Mouse (Mus musculus) spleen, adult 2 months (tissue): ENCODE data around the gene Mpi. TPM values are rescaled to one million over a fixed set of nuclear protein-coding genes. Genes with fewer than 3 reads are reported as not detected.

ENCODE experiments used
- DNase-seq, 2 experiments: peaks; one replicate each; pipeline versions ENCODE4 v3.0.0 to v3.0.0-alpha.2; 2012 to 2021; ENCODE audit warnings: low spot score in 2 of 2, low read depth in 1 of 2
- H3K27ac ChIP-seq: fragments of 200-500 bp; 2 replicates; pipeline ENCODE4 v1.5.1; 2012; ENCODE audit warnings: low read length, inconsistent platforms; ENCODE audit not compliant: insufficient read depth
- H3K27me3 ChIP-seq: fragments of 200-500 bp; 2 replicates; pipeline ENCODE4 v1.6.1; 2012; ENCODE audit warnings: mild to moderate bottlenecking, moderate library complexity, low read length, inconsistent platforms; ENCODE audit not compliant: control insufficient read depth, insufficient read depth
- H3K36me3 ChIP-seq: fragments of 200-500 bp; 2 replicates; pipeline ENCODE4 v1.6.1; 2012; ENCODE audit warnings: mild to moderate bottlenecking, low read length, inconsistent platforms; ENCODE audit not compliant: control insufficient read depth, insufficient read depth
- H3K4me1 ChIP-seq: fragments of 200-500 bp; 2 replicates; pipeline ENCODE4 v1.6.1; 2011; ENCODE audit warnings: inconsistent platforms; ENCODE audit not compliant: control insufficient read depth, insufficient read depth, insufficient read length
- H3K4me3 ChIP-seq: fragments of 200-500 bp; 2 replicates; pipeline ENCODE4 v1.5.1; 2011; ENCODE audit warnings: mild to moderate bottlenecking, inconsistent platforms; ENCODE audit not compliant: insufficient read depth, insufficient read length; ENCODE audit errors: extremely low read depth
- CTCF ChIP-seq: fragments of 200-500 bp; IDR thresholded peaks from 2 replicates; pipeline ENCODE4 v1.5.1; 2011; ENCODE audit warnings: mild to moderate bottlenecking, inconsistent platforms; ENCODE audit not compliant: insufficient read depth, insufficient read length, insufficient replicate concordance; ENCODE audit errors: extremely low read depth
- POLR2A ChIP-seq: fragments of 200-500 bp; IDR thresholded peaks from 2 replicates; pipeline ENCODE4 v1.6.1; 2011; ENCODE audit warnings: low read depth, low read length, inconsistent platforms
- WGBS: fragments of 180-500 bp; shearing (Covaris S2); methylation state at CpG from one replicate; pipeline ENCODE4 v1.1.7; 2018; 5-methylcytosine and 5-hydroxymethylcytosine counted together
- polyA plus RNA-seq: library from polyadenylated mRNA; depleted of rRNA; stranded (reverse); fragments of >200 nt; gene quantifications from 2 replicates; pipeline ENCODE4 v1.2.3, GENCODE M21; 2012; rRNA removed

Gene Mpi
- polyA plus RNA-seq, 1 experiment: 16.7 TPM

DNA sequence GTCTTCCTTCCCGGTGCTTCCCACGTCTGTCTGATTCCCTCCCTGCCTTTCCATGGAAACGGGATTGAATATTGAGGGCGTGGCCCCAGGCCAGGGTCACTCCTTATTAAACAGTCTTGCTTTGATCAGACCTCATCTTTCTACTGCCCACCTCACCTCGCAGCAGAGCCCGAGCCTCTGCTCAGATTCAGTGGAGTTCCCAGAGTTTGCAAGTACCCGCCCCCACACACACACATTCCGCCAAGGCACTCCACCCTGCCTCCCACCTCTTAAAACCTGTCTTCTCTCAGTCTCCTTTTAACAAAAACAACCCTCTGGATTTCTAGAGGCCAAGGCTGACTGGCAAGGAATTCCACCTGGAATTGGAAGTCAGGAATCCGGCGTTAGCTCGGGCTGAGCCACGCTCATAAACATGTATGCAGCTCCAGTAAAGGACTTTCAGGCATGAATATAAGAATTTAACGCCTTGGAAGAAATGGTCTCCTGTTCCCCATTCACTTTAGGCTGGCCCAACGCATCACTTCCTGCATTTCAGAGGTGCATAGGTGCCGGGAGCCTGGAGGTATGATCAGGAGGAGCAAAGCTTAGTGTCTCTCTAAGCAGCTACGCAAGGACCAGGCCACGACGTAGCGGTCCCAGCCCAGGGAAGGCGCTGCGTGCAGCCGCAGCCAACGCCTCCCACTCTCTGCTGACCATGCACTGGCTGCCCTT is 49.5 kb downstream of the Mpi start:
- TF ChIP-seq CTCF (no peak), POLR2A (no peak)
- H3K27me3 ChIP-seq: peaks cover 27% of the 10 kb centered on the region
- WGBS: 14% methylated on average over 23 of the region's 23 CpGs
- DNase-seq: no peak
- no peak overlapping the region for H3K4me3 ChIP-seq
- peaks cover 8% of the 10 kb centered on the region for H3K4me1 ChIP-seq
- H3K27ac ChIP-seq: no peak overlapping the region
- no peaks in the 10 kb centered on the region for H3K36me3 ChIP-seq

GRCm38 (mm10) chr9:57501861-57502260 is 50.7 kb downstream of the Mpi start:
- Histone ChIP-seq H3K36me3 (no peaks in the 10 kb centered on the region), H3K27ac (no peak overlapping the region), H3K27me3 (peaks cover 27% of the 10 kb centered on the region), H3K4me1 (peaks cover 8% of the 10 kb centered on the region), H3K4me3 (no peak overlapping the region)
- 3% methylated on average over 20 of the region's 20 CpGs for WGBS
- TF ChIP-seq POLR2A: no peak
- no peak for TF ChIP-seq CTCF
- no peak for DNase-seq

GRCm38 (mm10) chr9:57501452-57501851 is 51.1 kb downstream of the Mpi start:
- Histone ChIP-seq H3K36me3 (no peaks in the 10 kb centered on the region), H3K4me3 (no peak overlapping the region), H3K4me1 (peaks cover 8% of the 10 kb centered on the region), H3K27ac (no peak overlapping the region), H3K27me3 (peaks cover 27% of the 10 kb centered on the region)
- no peak for DNase-seq
- no peak for TF ChIP-seq POLR2A
- no peak for TF ChIP-seq CTCF
- 13% methylated on average over 13 of the region's 13 CpGs for whole genome bisulfite sequencing

- Histone ChIP-seq H3K4me3 (no peak overlapping the region), H3K27me3 (peaks cover 12% of the 10 kb centered on the region), H3K27ac (no peak overlapping the region), H3K36me3 (no peaks in the 10 kb centered on the region), H3K4me1 (no peaks in the 10 kb centered on the region)
- no peak for TF ChIP-seq CTCF
- TF ChIP-seq POLR2A: no peak
- 78% methylated on average over 7 of the region's 7 CpGs for WGBS
- no peak for DNase-seq
These were observed 54.0 kb downstream of the Mpi start for GRCm38 (mm10) chr9:57498536-57498935.

DNA sequence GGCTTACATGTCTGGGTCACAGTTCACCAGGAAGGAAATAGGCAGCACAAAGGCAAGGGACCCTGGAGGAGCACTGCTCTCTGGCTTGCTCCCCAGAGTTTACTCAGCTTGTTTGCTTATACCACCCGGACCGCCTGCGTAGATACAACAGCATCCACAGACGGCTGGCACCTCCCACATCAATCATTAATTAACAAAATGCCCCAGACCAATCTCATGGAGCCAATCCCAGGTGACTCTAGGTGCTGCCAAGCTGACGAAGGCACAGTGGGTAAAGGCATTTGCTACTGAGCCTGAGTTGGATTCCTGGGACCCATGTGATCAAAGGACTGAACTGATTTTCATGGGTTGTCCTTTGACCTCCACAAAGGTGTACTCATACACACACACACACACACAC is 55.3 kb downstream of the Mpi start:
- H3K4me3 ChIP-seq: no peak overlapping the region
- 77% methylated on average over 5 of the region's 5 CpGs for WGBS
- no peak for DNase-seq

GRCm38 (mm10) chr9:57494970-57495369 is 57.6 kb downstream of the Mpi start:
- H3K36me3 ChIP-seq: no peaks in the 10 kb centered on the region
- TF ChIP-seq CTCF (no peak), POLR2A (no peak)
- no peak overlapping the region for H3K4me3 ChIP-seq
- H3K4me1 ChIP-seq: no peaks in the 10 kb centered on the region
- H3K27me3 ChIP-seq: no peaks in the 10 kb centered on the region
- H3K27ac ChIP-seq: no peak overlapping the region
- no peak for DNase-seq

More for the DNA sequence above, 55.3 kb downstream of the Mpi start:
- Histone ChIP-seq H3K36me3 (no peaks in the 10 kb centered on the region), H3K27me3 (peaks cover 5% of the 10 kb centered on the region), H3K4me1 (no peaks in the 10 kb centered on the region), H3K27ac (no peak overlapping the region)
- no peak for TF ChIP-seq CTCF
- no peak for TF ChIP-seq POLR2A

Other genes starting within 250 kb of the Mpi start
- 53.8 and 67.0 TPM in 2 replicates for gene Ppcdc, start 112.6 kb downstream of the Mpi start, polyA plus RNA-seq
- gene Scamp5, start 84.7 kb downstream of the Mpi start, polyA plus RNA-seq: 12.4 and 19.3 TPM in 2 replicates
- gene Rpp25, start 48.7 kb downstream of the Mpi start, polyA plus RNA-seq: 0.22 and 0.33 TPM in 2 replicates
- gene Cox5a, start 31.5 kb downstream of the Mpi start, polyA plus RNA-seq: 135 and 219 TPM in 2 replicates
- gene Fam219b, start 15.2 kb downstream of the Mpi start, polyA plus RNA-seq: 4.1 and 14.5 TPM in 2 replicates
- gene Scamp2, start 8.2 kb upstream of the Mpi start, polyA plus RNA-seq: 79.2 and 88.4 TPM in 2 replicates
- 44.5 and 47.6 TPM in 2 replicates for gene Ulk3, start 36.7 kb upstream of the Mpi start, polyA plus RNA-seq
- not detected in 2 replicates for gene Cplx3, start 53.5 kb upstream of the Mpi start, polyA plus RNA-seq
- gene Lman1l, start 68.0 kb upstream of the Mpi start, polyA plus RNA-seq: 0.09 and 0.16 TPM in 2 replicates
- 233 and 265 TPM in 2 replicates for gene Csk, start 100.9 kb upstream of the Mpi start, polyA plus RNA-seq
- not detected in 2 replicates for gene Cyp1a2, start 130.9 kb upstream of the Mpi start, polyA plus RNA-seq
- gene Cyp1a1, start 135.2 kb upstream of the Mpi start, polyA plus RNA-seq: 0.13 and 0.15 TPM in 2 replicates
- gene Edc3, start 155.8 kb upstream of the Mpi start, polyA plus RNA-seq: 9.9 and 11.2 TPM in 2 replicates
- gene Clk3, start 213.1 kb upstream of the Mpi start, polyA plus RNA-seq: 99.1 and 117 TPM in 2 replicates